Mouse (Mus musculus) embryonic fibroblast, embryonic 13.5 days (primary cell): ENCODE measurements around the gene 4930556J24Rik. TPM values are rescaled to one million over a fixed set of nuclear protein-coding genes. Genes with fewer than 3 reads are reported as not detected.
"Not testable (repeated sequence)": the region's sequence is repeated elsewhere in the genome, so short reads cannot be mapped to it uniquely, and the experiment has no call there.

Experiments
- H3K27ac ChIP-seq: 2 replicates; pipeline ENCODE4 v1.5.1; 2012; ENCODE audit warnings: low read length, control low read depth, inconsistent platforms; ENCODE audit not compliant: insufficient read depth
- H3K4me1 ChIP-seq: 2 replicates; pipeline ENCODE4 v1.6.1; 2011; ENCODE audit warnings: low read length; ENCODE audit not compliant: control insufficient read depth, insufficient read depth
- H3K4me3 ChIP-seq: 2 replicates; pipeline ENCODE4 v1.5.1; 2011; ENCODE audit warnings: mild to moderate bottlenecking, control low read depth, low read length; ENCODE audit not compliant: insufficient read depth
- CTCF ChIP-seq: IDR thresholded peaks from 2 replicates; pipeline ENCODE4 v1.5.1; 2011; ENCODE audit warnings: mild to moderate bottlenecking, control low read depth, low read length, moderate library complexity, borderline replicate concordance; ENCODE audit not compliant: insufficient read depth
- POLR2A ChIP-seq: IDR thresholded peaks from 2 replicates; pipeline ENCODE4 v1.6.1; 2011; ENCODE audit warnings: low read depth, mild to moderate bottlenecking, control low read depth, low read length, moderate library complexity
- polyA plus RNA-seq: library from polyadenylated mRNA; stranded (reverse); fragments of >200 nt; gene quantifications from 2 replicates; pipeline ENCODE4 v1.2.4, GENCODE M21; 2011; ENCODE audit warnings: low read depth; ENCODE audit not compliant: missing spikeins, insufficient read length

Gene 4930556J24Rik
- polyA plus RNA-seq, 1 experiment: not detected

DNA sequence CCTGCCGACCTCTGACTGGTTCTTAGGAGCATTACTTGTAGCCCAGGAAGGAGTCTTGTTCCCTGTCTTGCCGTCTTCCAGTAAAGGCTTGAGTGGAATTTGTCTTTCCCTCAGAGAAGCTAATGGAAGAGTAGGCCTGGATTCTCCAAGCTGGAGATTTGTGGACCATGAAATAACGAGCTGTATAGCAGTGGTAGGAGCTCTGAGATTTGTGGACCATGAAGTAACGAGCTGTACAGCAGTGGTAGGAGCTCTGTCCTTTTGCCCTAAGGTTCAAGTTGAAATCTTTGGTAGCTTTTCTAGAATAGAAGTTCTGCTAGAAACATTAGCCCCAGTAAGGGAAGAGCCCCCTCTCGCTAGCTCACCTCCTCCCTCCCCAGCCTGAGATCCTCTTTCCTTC lies 1.8 kb upstream of the 4930556J24Rik start:
- no peak overlapping the region for H3K4me3 ChIP-seq
- H3K27ac ChIP-seq: no peak overlapping the region
- TF ChIP-seq CTCF: no peak
- TF ChIP-seq POLR2A: no peak
- H3K4me1 ChIP-seq: peaks cover 12% of the 10 kb centered on the region; the same call in 1 of the 2 replicates

DNA sequence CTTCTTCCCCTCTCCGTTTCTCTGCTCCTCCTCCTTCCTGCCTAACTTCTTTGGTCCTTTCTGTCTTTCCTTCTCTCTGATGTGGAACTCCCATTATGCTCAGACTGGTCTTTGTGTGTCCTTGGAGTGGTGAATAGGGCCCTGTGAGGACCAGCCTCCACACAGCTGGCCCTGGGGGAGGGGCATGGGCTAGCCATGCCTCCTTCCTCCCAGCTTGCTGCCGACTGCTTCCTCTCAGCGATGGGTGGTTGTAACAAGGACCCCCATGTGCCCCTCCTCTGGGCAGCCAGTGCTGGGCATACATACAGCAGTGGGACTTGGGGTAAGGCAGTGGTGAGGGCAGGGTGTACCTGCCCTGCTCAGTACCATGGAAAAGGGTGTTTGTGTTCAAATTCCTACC lies 2.3 kb downstream of the 4930556J24Rik start:
- no peak overlapping the region for H3K27ac ChIP-seq
- H3K4me1 ChIP-seq: no peaks in the 10 kb centered on the region
- no peak overlapping the region for H3K4me3 ChIP-seq
- no peak for TF ChIP-seq CTCF
- TF ChIP-seq POLR2A: no peak

GRCm38 (mm10) chr11:3973081-3973480 lies 3.5 kb downstream of the 4930556J24Rik start:
- Histone ChIP-seq H3K27ac (no peak overlapping the region), H3K4me1 (no peaks in the 10 kb centered on the region), H3K4me3 (no peak overlapping the region)
- TF ChIP-seq POLR2A (no peak), CTCF (no peak)

GRCm38 (mm10) chr11:3970361-3970760 lies 6.2 kb downstream of the 4930556J24Rik start:
- no peak overlapping the region for H3K27ac ChIP-seq
- TF ChIP-seq POLR2A: no peak
- H3K4me1 ChIP-seq: no peaks in the 10 kb centered on the region
- no peak overlapping the region for H3K4me3 ChIP-seq

GRCm38 (mm10) chr11:3969837-3970236 lies 6.7 kb downstream of the 4930556J24Rik start:
- TF ChIP-seq CTCF (no peak), POLR2A (no peak)
- H3K4me1 ChIP-seq: peaks cover 2% of the 10 kb centered on the region
- no peak overlapping the region for H3K27ac ChIP-seq
- no peak overlapping the region for H3K4me3 ChIP-seq

DNA sequence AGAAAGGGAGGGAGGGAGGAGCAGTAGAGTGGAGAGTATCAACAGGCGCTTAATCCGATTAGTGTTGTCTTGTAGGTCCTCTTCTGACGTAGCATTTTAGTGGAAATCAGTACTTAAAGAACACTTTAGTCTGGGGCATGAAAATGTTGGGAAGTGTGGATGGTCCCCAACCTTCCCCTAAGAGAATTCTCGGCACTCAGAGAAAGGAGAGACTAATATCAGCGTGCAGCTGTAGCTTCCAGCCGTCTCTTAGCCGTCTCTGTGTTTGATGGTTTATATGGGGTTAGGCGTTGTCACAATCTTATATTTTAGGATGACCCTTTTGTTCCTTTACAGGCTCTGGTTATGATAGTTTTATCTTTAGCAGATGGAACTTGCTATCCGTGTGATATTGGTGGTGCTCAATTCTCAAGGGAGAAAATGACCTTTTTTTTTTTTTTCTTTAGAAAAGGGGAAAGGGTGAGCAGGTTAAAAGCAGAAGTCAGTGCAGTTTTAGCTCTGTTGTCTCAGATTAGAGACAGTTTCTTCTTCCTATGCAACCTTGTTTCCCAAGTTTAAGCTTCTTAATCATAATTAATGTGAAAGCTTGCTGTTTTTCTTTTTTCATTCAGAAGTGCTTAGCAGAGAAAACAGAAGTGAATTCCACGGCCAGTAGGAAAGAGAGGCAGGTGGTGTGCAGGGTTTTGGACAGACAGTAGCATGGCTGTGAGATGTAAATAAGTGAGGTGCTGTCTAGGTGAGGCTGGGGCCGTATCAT lies 12.0 kb downstream of the 4930556J24Rik start:
- TF ChIP-seq CTCF (no peak), POLR2A (no peak)
- Histone ChIP-seq H3K27ac (no peak overlapping the region), H3K4me3 (peak overlapping the region; percentile 86)

GRCm38 (mm10) chr11:3963610-3964415 lies 12.8 kb downstream of the 4930556J24Rik start, which contains the start of gene Pes1:
Gene Pes1, plus strand, starts transcription at chr11:3963975.
- Histone ChIP-seq H3K4me3 (peak within 1 kb of the TSS; percentile 86), H3K4me1 (peaks cover 5% of the 10 kb centered on the region), H3K27ac (no peak within 1 kb of the TSS)
- TF ChIP-seq POLR2A: no peak; the same call in 1 of the 2 replicates
- no peak for TF ChIP-seq CTCF

More for the DNA sequence above, 12.0 kb downstream of the 4930556J24Rik start:
- H3K4me1 ChIP-seq: peaks cover 5% of the 10 kb centered on the region

GRCm38 (mm10) chr11:3963155-3963554 lies 13.4 kb downstream of the 4930556J24Rik start:
- Histone ChIP-seq H3K4me1 (peaks cover 5% of the 10 kb centered on the region), H3K27ac (no peak overlapping the region), H3K4me3 (peak overlapping the region; percentile 28)
- TF ChIP-seq CTCF (no peak), POLR2A (no peak; the same call in 1 of the 2 replicates)

- peaks cover 5% of the 10 kb centered on the region for H3K4me1 ChIP-seq
Observed at GRCm38 (mm10) chr11:3961761-3962160, 14.8 kb downstream of the 4930556J24Rik start.

GRCm38 (mm10) chr11:3960901-3961300 lies 15.7 kb downstream of the 4930556J24Rik start:
- Histone ChIP-seq H3K4me3 (no peak overlapping the region), H3K27ac (no peak overlapping the region), H3K4me1 (peaks cover 5% of the 10 kb centered on the region)
- TF ChIP-seq POLR2A (no peak), CTCF (no peak)

More at GRCm38 (mm10) chr11:3961761-3962160, 14.8 kb downstream of the 4930556J24Rik start:
- TF ChIP-seq CTCF: no peak
- no peak for TF ChIP-seq POLR2A
- Histone ChIP-seq H3K27ac (no peak overlapping the region), H3K4me3 (no peak overlapping the region)

DNA sequence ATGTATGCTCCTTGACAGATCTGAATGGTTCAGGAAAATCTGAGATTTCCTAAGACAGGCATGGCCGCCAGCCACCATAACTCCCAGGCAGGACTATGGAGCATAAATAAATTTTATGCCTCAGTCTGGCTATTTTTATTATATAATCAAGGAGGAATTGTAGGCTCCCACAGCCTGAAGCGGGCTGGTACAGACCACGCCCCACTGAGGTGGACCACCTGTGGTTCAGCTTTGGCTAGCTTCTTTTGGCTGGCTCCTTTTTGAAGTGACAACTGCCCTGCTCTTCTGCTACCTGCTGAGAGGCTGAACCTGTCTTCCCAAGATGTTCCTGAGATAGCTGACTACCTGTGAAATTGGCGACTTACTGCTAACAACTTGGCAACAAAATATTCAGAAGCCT lies 21.2 kb downstream of the 4930556J24Rik start:
- not testable (repeated sequence) for H3K4me3 ChIP-seq, H3K27ac ChIP-seq, H3K4me1 ChIP-seq

- not testable (repeated sequence) for H3K4me1 ChIP-seq, H3K27ac ChIP-seq, H3K4me3 ChIP-seq
Observed at GRCm38 (mm10) chr11:3954876-3955275, 21.7 kb downstream of the 4930556J24Rik start.
